Comparison of ENCODE assay signal across 18 mouse cellular contexts in the genomic region with DNA sequence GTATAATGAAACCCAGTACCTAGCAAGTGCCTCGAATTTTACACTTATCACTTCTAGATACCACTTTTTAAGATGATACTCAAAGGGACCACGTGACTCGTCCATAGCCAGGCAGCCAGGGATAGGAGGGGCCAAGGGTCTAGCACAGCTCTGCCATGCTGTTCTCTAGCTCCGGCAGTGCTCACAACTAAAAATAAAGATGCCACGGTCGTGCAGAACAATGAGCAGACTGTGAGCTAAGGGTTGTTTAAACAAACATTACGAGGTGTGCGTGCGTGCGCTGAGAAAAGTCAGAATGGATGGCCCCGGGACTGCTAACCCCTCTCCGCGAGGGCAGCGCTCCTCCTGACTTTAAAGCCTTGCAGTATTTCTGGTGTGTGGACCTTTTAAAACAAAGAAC. TPM values are rescaled to one million over a fixed set of nuclear protein-coding genes. Genes with fewer than 3 reads are reported as not detected.
DNase-seq lines count a peak whose midpoint lies in the region; ATAC-seq and TF ChIP-seq lines count a peak whose summit lies in the region.
"Had no signal": no experiment of that assay in that cellular context is flagged by ENCODE, and none has a peak within 500 bp of the region (broad histone marks: within the 10 kb centered on the region; RNA-seq: fewer than 3 reads in every experiment).

No protein-coding gene starts in this region.

- no peak for ATAC-seq in heart, embryonic 11.5 days (replicated peaks; ENCODE audit: insufficient number of reproducible peaks, low FRiP score, low TSS enrichment)
- ATAC-seq in intestine, embryonic 14.5 days (replicated peaks; ENCODE audit: low FRiP score, low TSS enrichment, low read depth), result no peak
- no peak for ATAC-seq in intestine, postnatal 0 days
- ATAC-seq: forebrain, embryonic 13.5 days; hindbrain, postnatal 0 days; Patski had no signal

- H3K9me3 ChIP-seq in heart, embryonic 11.5 days (replicated peaks; ENCODE audit: control insufficient read depth, low read length), result no peaks in the 10 kb centered on the region
- no peaks in the 10 kb centered on the region for H3K9me3 ChIP-seq in intestine, embryonic 14.5 days (ENCODE audit: control insufficient read depth, low read length)
- H3K9me3 ChIP-seq in intestine, postnatal 0 days (ENCODE audit: control insufficient read depth), result no peaks in the 10 kb centered on the region
- H3K9me3 ChIP-seq: forebrain, embryonic 13.5 days; limb, embryonic 12.5 days had no signal

- no peak overlapping the region for H3K4me3 ChIP-seq in heart, embryonic 11.5 days (ENCODE audit: low read depth, low read length)
- no peak overlapping the region for H3K4me3 ChIP-seq in intestine, embryonic 14.5 days (ENCODE audit: low read depth, low read length)
- no peak overlapping the region for H3K4me3 ChIP-seq in intestine, postnatal 0 days (ENCODE audit: low read depth, low read length)
- H3K4me3 ChIP-seq: forebrain, embryonic 13.5 days; layer of hippocampus, adult 2 months; left cerebral cortex, adult 2 months; limb, embryonic 12.5 days had no signal

- H3K4me2 ChIP-seq in heart, embryonic 11.5 days, result peak overlapping the region; percentile 41
- H3K4me2 ChIP-seq in intestine, embryonic 14.5 days (ENCODE audit: low read length), result peak overlapping the region; percentile 32
- H3K4me2 ChIP-seq in intestine, postnatal 0 days (replicated peaks; ENCODE audit: low read depth), result no peak overlapping the region
- H3K4me2 ChIP-seq: forebrain, embryonic 13.5 days; limb, embryonic 12.5 days had no signal

- WGBS in heart, embryonic 11.5 days (ENCODE audit: insufficient replicate concordance), result 31% methylated on average over 14 of the region's 14 CpGs
- WGBS in intestine, embryonic 14.5 days, result 17% methylated on average over 14 of the region's 14 CpGs
- 17% methylated on average over 14 of the region's 14 CpGs for WGBS in intestine, postnatal 0 days

- H3K9ac ChIP-seq in heart, embryonic 11.5 days (ENCODE audit: low read depth, low read length), result no peak overlapping the region
- no peak overlapping the region for H3K9ac ChIP-seq in intestine, embryonic 14.5 days (ENCODE audit: low read length)
- H3K9ac ChIP-seq in intestine, postnatal 0 days (ENCODE audit: low read depth, low read length), result no peak overlapping the region
- H3K9ac ChIP-seq: forebrain, embryonic 13.5 days; limb, embryonic 12.5 days; liver, embryonic 14.5 days had no signal

- DNase-seq in heart, adult 11 months, result no peak
- DNase-seq in intestine, embryonic 14.5 days (ENCODE audit: low spot score), result no peak
- peak; percentile 44 for DNase-seq in embryo, embryonic 10.5 days (ENCODE audit: low spot score)
- DNase-seq in lung, postnatal 14 days, result peak; percentile 16
- no peak for DNase-seq in left cerebral cortex, postnatal 36 days (ENCODE audit: low spot score in 2 of 2)
- DNase-seq in kidney, postnatal 14 days, result no peak
- DNase-seq: cerebellum, adult 11 months; cerebellum, postnatal 25 days; thymus, postnatal 25 days had no signal

- no peaks in the 10 kb centered on the region for H3K4me1 ChIP-seq in heart, embryonic 11.5 days (ENCODE audit: control insufficient read depth, insufficient read depth, low read length)
- peaks cover 4% of the 10 kb centered on the region; the same call in 1 of the 2 replicates for H3K4me1 ChIP-seq in intestine, embryonic 14.5 days (replicated peaks; ENCODE audit: control insufficient read depth, insufficient read depth, low read length)
- no peaks in the 10 kb centered on the region for H3K4me1 ChIP-seq in intestine, postnatal 0 days (replicated peaks; ENCODE audit: control insufficient read depth, insufficient read depth, low read length)

- intact Hi-C loops in left cerebral cortex, postnatal 36 days (cut with DNase I), result no loop called here

- no peak overlapping the region for H3K27ac ChIP-seq in heart, embryonic 11.5 days (ENCODE audit: low read depth, low read length)
- no peak overlapping the region for H3K27ac ChIP-seq in intestine, embryonic 14.5 days (ENCODE audit: low read depth)
- no peak overlapping the region for H3K27ac ChIP-seq in intestine, postnatal 0 days (ENCODE audit: low read depth, low read length)
- H3K27ac ChIP-seq: forebrain, embryonic 13.5 days; hindbrain, postnatal 0 days; layer of hippocampus, adult 2 months; left cerebral cortex, adult 2 months; limb, embryonic 12.5 days; liver, embryonic 14.5 days had no signal

- TF ChIP-seq CTCF in intestine, postnatal 0 days (IDR thresholded peaks at IDR 0.05; ENCODE audit: low read depth), result no peak

- H3K27me3 ChIP-seq in heart, embryonic 11.5 days (ENCODE audit: control insufficient read depth, insufficient read depth, low read length), result 0 out of 2 replicates have a peak, but pooled peaks cover 3% of the 10 kb centered on the region
- H3K27me3 ChIP-seq in intestine, embryonic 14.5 days (replicated peaks; ENCODE audit: control insufficient read depth, insufficient read depth, low read length), result 0 out of 2 replicates have a peak, but pooled peaks cover 5% of the 10 kb centered on the region
- H3K27me3 ChIP-seq in intestine, postnatal 0 days (replicated peaks; ENCODE audit: control insufficient read depth, insufficient read depth, low read length), result no peaks in the 10 kb centered on the region
- H3K27me3 ChIP-seq: forebrain, embryonic 13.5 days; Patski had no signal

- no peaks in the 10 kb centered on the region for H3K36me3 ChIP-seq in heart, embryonic 11.5 days (ENCODE audit: control insufficient read depth, insufficient read depth, low read length)
- H3K36me3 ChIP-seq in intestine, embryonic 14.5 days (ENCODE audit: control insufficient read depth, insufficient read depth, low read length), result no peaks in the 10 kb centered on the region
- no peaks in the 10 kb centered on the region for H3K36me3 ChIP-seq in intestine, postnatal 0 days (ENCODE audit: control insufficient read depth, insufficient read depth)
- H3K36me3 ChIP-seq: limb, embryonic 12.5 days had no signal

RNA-seq across cellular contexts. Expression of a gene that starts 27.4 kb away (rescaled TPM):
- polyA plus RNA-seq in heart, embryonic 11.5 days (2014; fragmentation: Nextera tagmentation; extraction: Ambion mirVana), result 350 and 393 TPM in 2 replicates
- 418 and 439 TPM in 2 replicates for polyA plus RNA-seq in intestine, embryonic 14.5 days (2014; fragmentation: Nextera tagmentation; extraction: Ambion mirVana)
- polyA plus RNA-seq in intestine, postnatal 0 days (2015; fragmentation: Nextera tagmentation; extraction: Ambion mirVana), result 492 and 500 TPM in 2 replicates
- 100 to 1,000 TPM; 159 to 195 TPM for total RNA-seq in left cerebral cortex, postnatal 36 days (2021)

Comparison
In these comparisons a context has a peak if more than half of its experiments do, and no peak if none do; other contexts are left out.
1. DNase-seq: peak in embryo, embryonic 10.5 days (single experiment) and lung, postnatal 14 days (single experiment); none in heart, adult 11 months (single experiment), intestine, embryonic 14.5 days (single experiment), left cerebral cortex, postnatal 36 days (0 of 2) and kidney, postnatal 14 days (single experiment).